Mouse (Mus musculus) urinary bladder, postnatal 25 days (tissue): ENCODE data around the gene Olfr427.
"Not testable (repeated sequence)": the region's sequence is repeated elsewhere in the genome, so short reads cannot be mapped to it uniquely, and the experiment has no call there.

Experiments
- DNase-seq: peaks from one replicate; pipeline ENCODE4 v3.0.0; 2022; ENCODE audit warnings: low spot score

Gene Olfr427

GRCm38 (mm10) chr1:174096591-174096990, at the start of gene Olfr427:
TSS of gene Olfr427 (plus strand) at chr1:174096891.
- DNase-seq, result no peak

GRCm38 (mm10) chr1:174048227-174048626, 48.5 kb upstream of the Olfr427 start:
- DNase-seq, result not testable (repeated sequence)

GRCm38 (mm10) chr1:174048893-174049292, 47.8 kb upstream of the Olfr427 start, which contains the start of gene Olfr432:
TSS of gene Olfr432 (plus strand) at chr1:174049205.
- DNase-seq, result no peak

- not testable (repeated sequence) for DNase-seq
Measured at GRCm38 (mm10) chr1:174049357-174049756, 47.3 kb upstream of the Olfr427 start.

- no peak for DNase-seq
Measured at GRCm38 (mm10) chr1:174050532-174050931, 46.2 kb upstream of the Olfr427 start.

GRCm38 (mm10) chr1:174051515-174051914, 45.2 kb upstream of the Olfr427 start:
- DNase-seq, result no peak

- DNase-seq, result no peak
Measured at GRCm38 (mm10) chr1:174051931-174052536, 44.7 kb upstream of the Olfr427 start.

- DNase-seq, result no peak
Measured at GRCm38 (mm10) chr1:174052981-174053380, 43.7 kb upstream of the Olfr427 start.

GRCm38 (mm10) chr1:174055248-174055647, 41.4 kb upstream of the Olfr427 start:
- no peak for DNase-seq

- no peak for DNase-seq
Measured at GRCm38 (mm10) chr1:174066305-174066704, 30.4 kb upstream of the Olfr427 start, which contains the start of gene Olfr430. TSS of gene Olfr430 (plus strand) at chr1:174066605.

GRCm38 (mm10) chr1:174084031-174084430, 12.7 kb upstream of the Olfr427 start, which contains the start of gene Olfr429:
TSS of gene Olfr429 (plus strand) at chr1:174084331.
- no peak for DNase-seq

GRCm38 (mm10) chr1:174103735-174104134, 7.0 kb downstream of the Olfr427 start:
- DNase-seq, result no peak

- DNase-seq, result no peak
Measured at GRCm38 (mm10) chr1:174121062-174121461, 24.4 kb downstream of the Olfr427 start, which contains the start of gene Olfr231. TSS of gene Olfr231 (minus strand) at chr1:174121162.

GRCm38 (mm10) chr1:174131217-174131616, 34.5 kb downstream of the Olfr427 start, which contains the start of gene Olfr424:
TSS of gene Olfr424 (plus strand) at chr1:174131517.
- no peak for DNase-seq

- no peak for DNase-seq
Measured at GRCm38 (mm10) chr1:174131999-174132398, 35.3 kb downstream of the Olfr427 start.

GRCm38 (mm10) chr1:174141384-174141783, 44.7 kb downstream of the Olfr427 start:
- no peak for DNase-seq

GRCm38 (mm10) chr1:174146696-174147095, 50.0 kb downstream of the Olfr427 start:
- no peak for DNase-seq

- DNase-seq, result no peak
Measured at GRCm38 (mm10) chr1:174149289-174149688, 52.6 kb downstream of the Olfr427 start.
